Mouse (Mus musculus) bone marrow, adult 2 months (tissue): ENCODE measurements around the gene Cacna1c.

Experiments used
- CTCF ChIP-seq: fragments of 200-500 bp; IDR thresholded peaks from 2 replicates; pipeline ENCODE4 v1.5.1; 2011; ENCODE audit warnings: low read length, control low read depth; ENCODE audit not compliant: control insufficient read depth, insufficient read depth
- POLR2A ChIP-seq: fragments of 200-500 bp; IDR thresholded peaks from 2 replicates; pipeline ENCODE4 v1.6.1; 2011; ENCODE audit warnings: low read depth, mild to moderate bottlenecking, control low read depth, low read length, borderline replicate concordance; ENCODE audit not compliant: control insufficient read depth

- no peak for TF ChIP-seq CTCF
- no peak for TF ChIP-seq POLR2A
Observed at GRCm38 (mm10) chr6:118977443-118978271, 218.6 kb downstream of the Cacna1c start.
